Mouse (Mus musculus) ES-Bruce4 (cell line): ENCODE measurements around the gene Grb7. TPM values are rescaled to one million over a fixed set of nuclear protein-coding genes. Genes with fewer than 3 reads are reported as not detected.
A peak's percentile ranks its signal among the peaks of the same experiment; 100 is the strongest.

Experiments
- H3K27ac ChIP-seq: 2 replicates; pipeline ENCODE4 v1.5.1; 2012; ENCODE audit warnings: low read length, inconsistent platforms; ENCODE audit not compliant: insufficient read depth
- H3K27me3 ChIP-seq: 2 replicates; pipeline ENCODE4 v1.6.1; 2012; ENCODE audit warnings: mild to moderate bottlenecking, low read length, inconsistent platforms; ENCODE audit not compliant: control insufficient read depth, poor library complexity, insufficient read depth, severe bottlenecking
- H3K36me3 ChIP-seq: 2 replicates; pipeline ENCODE4 v1.6.1; 2012; ENCODE audit warnings: inconsistent platforms, mild to moderate bottlenecking, low read length, moderate library complexity; ENCODE audit not compliant: control insufficient read depth, poor library complexity, insufficient read depth, severe bottlenecking
- H3K4me1 ChIP-seq: one replicate; pipeline ENCODE4 v1.8.1; 2011; ENCODE audit warnings: low read length; ENCODE audit not compliant: control insufficient read depth, insufficient read depth
- H3K4me3 ChIP-seq: 2 replicates; pipeline ENCODE4 v1.5.1; 2011; ENCODE audit warnings: low read depth, mild to moderate bottlenecking, low read length
- H3K9ac ChIP-seq: 2 replicates; pipeline ENCODE4 v1.6.1; 2012; ENCODE audit warnings: low read depth, mild to moderate bottlenecking, inconsistent platforms; ENCODE audit not compliant: poor library complexity, severe bottlenecking
- H3K9me3 ChIP-seq: replicated peaks from 2 replicates; pipeline ENCODE4 v1.6.1; 2012; ENCODE audit warnings: mild to moderate bottlenecking, low read length, inconsistent platforms; ENCODE audit not compliant: control insufficient read depth, poor library complexity, insufficient read depth, severe bottlenecking
- CTCF ChIP-seq: IDR thresholded peaks from one replicate; pipeline ENCODE4 v1.8.1; 2011; ENCODE audit warnings: low read depth, low read length
- EP300 ChIP-seq: IDR thresholded peaks from 2 replicates; pipeline ENCODE4 v1.6.1; 2011; ENCODE audit warnings: low read depth, low read length; ENCODE audit not compliant: insufficient read depth
- POLR2A ChIP-seq: IDR thresholded peaks from one replicate; pipeline ENCODE4 v1.8.1; 2011; ENCODE audit warnings: low read length; ENCODE audit not compliant: insufficient read depth
- polyA plus RNA-seq: library from polyadenylated mRNA; stranded (reverse); fragments of >200 nt; gene quantifications from 2 replicates; pipeline ENCODE4 v1.2.4, GENCODE M21; 2011; ENCODE audit warnings: low read depth; ENCODE audit not compliant: missing spikeins, insufficient read depth, insufficient read length

The Grb7 gene
- polyA plus RNA-seq, 1 experiment = 45.6 TPM

DNA sequence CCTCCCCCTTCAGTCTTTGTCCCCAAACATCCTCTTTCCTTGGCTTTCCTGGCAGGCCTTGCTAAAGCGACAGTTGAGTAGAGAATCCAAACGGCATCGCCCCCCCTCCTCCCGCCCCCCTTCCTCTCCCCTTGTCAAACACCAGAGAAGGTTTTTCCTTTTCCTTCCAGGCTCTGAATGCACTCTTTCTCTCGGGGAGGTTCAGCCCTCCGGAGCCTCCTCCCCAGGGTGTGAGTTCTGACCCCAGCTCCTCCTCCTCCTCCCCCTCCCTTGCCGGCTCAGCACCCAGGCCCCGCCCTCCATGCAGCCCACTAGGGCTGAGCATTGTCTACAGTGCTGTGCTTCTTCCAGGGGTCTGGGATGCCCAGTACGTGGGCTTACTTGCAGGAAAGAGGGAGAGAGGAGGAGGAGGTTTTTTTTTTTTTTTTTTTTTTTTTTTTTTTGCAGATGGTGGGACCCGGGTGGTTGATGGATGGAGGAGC lies 36.8 kb upstream of the Grb7 start:
- no peak overlapping the region for H3K4me3 ChIP-seq
- no peaks in the 10 kb centered on the region for H3K27me3 ChIP-seq
- TF ChIP-seq EP300 = 0 out of 2 replicates have a peak, but pooled peaks have one; percentile 6
- no peak for TF ChIP-seq POLR2A
- no peak for TF ChIP-seq CTCF
- H3K27ac ChIP-seq = no peak overlapping the region
- peak overlapping the region; percentile 37 for H3K9ac ChIP-seq
- peaks cover 8% of the 10 kb centered on the region for H3K4me1 ChIP-seq
- H3K9me3 ChIP-seq = no peaks in the 10 kb centered on the region
- H3K36me3 ChIP-seq = no peaks in the 10 kb centered on the region

DNA sequence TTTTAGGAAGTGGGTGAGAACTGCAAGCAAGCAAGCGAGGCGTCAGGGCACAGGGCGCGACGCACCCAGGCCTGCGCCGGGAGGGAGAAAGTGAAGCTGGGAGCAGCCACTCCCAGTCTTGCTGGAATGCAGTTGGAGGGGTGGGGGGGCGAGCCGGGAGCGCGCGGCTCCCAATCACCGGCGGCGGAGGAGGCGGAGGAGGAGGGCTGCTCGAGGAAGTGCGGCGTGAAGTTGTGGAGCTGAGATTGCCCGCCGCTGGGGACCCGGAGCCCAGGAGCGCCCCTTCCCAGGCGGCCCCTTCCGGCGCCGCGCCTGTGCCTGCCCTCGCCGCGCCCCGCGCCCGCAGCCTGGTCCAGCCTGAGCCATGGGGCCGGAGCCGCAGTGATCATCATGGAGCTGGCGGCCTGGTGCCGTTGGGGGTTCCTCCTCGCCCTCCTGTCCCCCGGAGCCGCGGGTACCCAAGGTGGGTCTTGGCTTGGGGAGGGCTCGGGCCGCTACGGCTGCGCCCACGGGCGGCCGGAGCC lies 33.9 kb upstream of the Grb7 start, which contains the start of gene Erbb2:
Gene Erbb2, plus strand, starts transcription at position 198 of the 524 bp plus-strand sequence.
- Histone ChIP-seq H3K9me3 (no peaks in the 10 kb centered on the region), H3K9ac (peak within 1 kb of the TSS; percentile 92), H3K4me3 (peak within 1 kb of the TSS; percentile 70), H3K4me1 (peaks cover 10% of the 10 kb centered on the region), H3K27ac (no peak within 1 kb of the TSS), H3K36me3 (no peaks in the 10 kb centered on the region), H3K27me3 (no peaks in the 10 kb centered on the region)
- TF ChIP-seq EP300 (0 out of 2 replicates have a peak, but pooled peaks have one; percentile 21), POLR2A (peak; percentile 29), CTCF (no peak)

DNA sequence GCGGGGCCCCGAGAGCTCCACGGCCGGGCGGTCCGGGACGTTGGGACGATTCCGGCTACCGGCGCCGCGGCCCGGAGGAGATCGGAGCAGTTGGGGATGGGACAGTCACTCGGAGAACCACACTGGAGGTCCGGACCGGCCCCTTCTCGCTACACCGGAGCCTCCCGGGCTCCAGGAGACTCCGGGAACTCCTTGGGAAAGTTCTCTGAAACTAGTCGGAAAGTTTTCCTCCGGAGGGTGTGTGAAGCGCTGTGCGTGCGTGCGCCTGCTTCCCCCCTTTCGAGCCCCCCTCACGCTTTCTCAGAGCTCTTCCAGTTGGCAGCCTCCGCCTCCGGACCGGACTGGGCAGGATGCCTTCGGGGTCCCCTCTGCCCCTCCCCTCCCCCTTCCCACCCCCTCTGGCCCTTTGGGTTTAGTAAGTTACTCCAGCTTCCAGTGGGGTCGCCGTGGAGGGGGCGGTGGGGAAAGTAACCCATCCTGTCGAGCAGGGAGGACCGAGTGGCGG lies 33.3 kb upstream of the Grb7 start:
- Histone ChIP-seq H3K36me3 (no peaks in the 10 kb centered on the region), H3K27ac (no peak overlapping the region), H3K9me3 (no peaks in the 10 kb centered on the region), H3K9ac (peak overlapping the region; percentile 92), H3K4me1 (peaks cover 10% of the 10 kb centered on the region), H3K27me3 (no peaks in the 10 kb centered on the region), H3K4me3 (peak overlapping the region; percentile 70)
- TF ChIP-seq POLR2A = no peak
- no peak for TF ChIP-seq EP300
- TF ChIP-seq CTCF = no peak

DNA sequence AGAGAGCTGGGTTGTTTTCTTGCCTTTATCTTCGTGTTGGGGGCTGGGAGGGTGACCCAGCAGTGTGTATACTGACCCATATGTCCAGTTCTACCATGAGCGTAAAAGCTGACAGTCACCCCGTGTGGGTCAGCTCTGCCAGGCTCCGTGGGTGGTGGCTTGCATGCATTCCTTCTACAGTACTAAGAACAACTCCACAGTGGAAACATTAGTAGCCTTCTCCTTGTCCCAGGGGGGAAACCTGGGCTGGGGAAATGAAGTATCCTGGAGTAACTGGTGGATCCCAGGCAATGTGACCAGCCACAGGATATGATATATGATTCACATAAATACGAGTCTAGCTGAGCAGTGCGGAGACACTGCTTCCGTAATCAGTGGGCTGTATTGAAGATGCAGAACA lies 32.5 kb upstream of the Grb7 start:
- Histone ChIP-seq H3K9ac (peak overlapping the region; percentile 92), H3K4me1 (peaks cover 10% of the 10 kb centered on the region), H3K36me3 (no peaks in the 10 kb centered on the region), H3K27ac (no peak overlapping the region), H3K9me3 (no peaks in the 10 kb centered on the region), H3K27me3 (no peaks in the 10 kb centered on the region), H3K4me3 (no peak overlapping the region)
- TF ChIP-seq POLR2A (no peak), CTCF (no peak), EP300 (no peak)

DNA sequence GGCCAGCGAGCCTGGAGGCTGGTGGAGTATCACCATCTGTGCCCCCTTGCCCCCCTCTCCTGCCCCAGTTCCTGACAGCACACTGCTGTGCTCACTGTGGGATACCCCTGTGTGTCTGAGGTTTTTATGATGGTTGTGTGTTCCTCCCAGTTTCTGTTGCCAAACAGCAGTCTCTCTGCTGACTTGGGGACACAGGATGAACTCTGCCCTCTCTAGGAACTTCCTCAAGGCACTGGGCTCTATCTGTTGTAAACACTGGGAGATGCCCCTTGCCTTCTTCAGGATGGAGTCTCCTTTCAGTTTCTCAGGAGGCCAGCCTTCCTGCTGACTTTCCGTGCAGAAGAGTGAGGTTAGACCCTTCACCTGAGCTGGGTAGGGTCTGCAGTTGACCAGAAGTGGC lies 32.0 kb upstream of the Grb7 start:
- Histone ChIP-seq H3K27ac (no peak overlapping the region), H3K36me3 (no peaks in the 10 kb centered on the region), H3K4me1 (peaks cover 6% of the 10 kb centered on the region), H3K9ac (no peak overlapping the region), H3K4me3 (no peak overlapping the region), H3K9me3 (no peaks in the 10 kb centered on the region), H3K27me3 (no peaks in the 10 kb centered on the region)
- TF ChIP-seq CTCF (no peak), EP300 (no peak), POLR2A (no peak)

DNA sequence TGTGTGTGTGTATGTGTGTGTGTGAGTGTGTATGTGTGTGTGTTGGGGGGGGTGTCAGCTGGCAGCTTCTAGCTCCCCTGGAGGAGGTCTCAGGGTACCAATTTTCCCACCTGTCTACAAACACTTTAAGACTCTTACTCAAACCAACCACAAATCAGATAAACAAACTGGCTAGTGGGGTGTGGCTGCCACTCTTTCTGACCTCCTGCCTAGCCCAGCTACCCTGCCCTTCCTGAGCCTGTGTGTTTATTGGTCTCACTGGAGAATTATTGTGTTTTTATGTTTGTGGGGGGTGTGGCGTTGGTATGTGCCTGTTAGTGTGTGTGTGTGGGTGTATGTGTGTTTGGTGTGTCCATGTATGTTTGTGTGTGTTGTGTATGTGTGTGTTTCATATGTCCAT lies 29.1 kb upstream of the Grb7 start:
- peaks cover 5% of the 10 kb centered on the region for H3K4me1 ChIP-seq
- H3K27me3 ChIP-seq = no peaks in the 10 kb centered on the region
- H3K9me3 ChIP-seq = no peaks in the 10 kb centered on the region
- H3K27ac ChIP-seq = no peak overlapping the region
- no peaks in the 10 kb centered on the region for H3K36me3 ChIP-seq
- no peak for TF ChIP-seq POLR2A
- TF ChIP-seq CTCF = no peak
- no peak for TF ChIP-seq EP300
- H3K9ac ChIP-seq = no peak overlapping the region
- H3K4me3 ChIP-seq = no peak overlapping the region
